Mouse (Mus musculus): ENCODE measurements around the gene Ighmbp2.

The Ighmbp2 gene

GRCm38 (mm10) chr19:3282572-3283467 is at the start of gene Ighmbp2, which contains the start of gene Mrpl21:
Gene Ighmbp2, minus strand, starts transcription at chr19:3283017.
Gene Mrpl21, plus strand, starts transcription at chr19:3282901.
- DNase-seq: peak; percentile 82

GRCm38 (mm10) chr19:3326479-3327047 is 43.7 kb upstream of the Ighmbp2 start:
- DNase-seq: no peak

- DNase-seq: no peak
These were observed 43.1 kb upstream of the Ighmbp2 start for GRCm38 (mm10) chr19:3325771-3326478.

- peak; percentile 96 for DNase-seq
These were observed 42.3 kb upstream of the Ighmbp2 start for GRCm38 (mm10) chr19:3324931-3325711.

- DNase-seq: peak; percentile 22
These were observed 41.5 kb upstream of the Ighmbp2 start for GRCm38 (mm10) chr19:3324271-3324811.

- DNase-seq: peak; percentile 69
These were observed 41.0 kb upstream of the Ighmbp2 start for GRCm38 (mm10) chr19:3323753-3324270.

- peak; percentile 97 for DNase-seq
These were observed 40.4 kb upstream of the Ighmbp2 start for GRCm38 (mm10) chr19:3323201-3323621.

GRCm38 (mm10) chr19:3322261-3322969 is 39.6 kb upstream of the Ighmbp2 start, which contains the start of gene Cpt1a:
Gene Cpt1a, plus strand, starts transcription at chr19:3322334.
- DNase-seq: peak; percentile 74

- DNase-seq: peak; percentile 56
These were observed 38.8 kb upstream of the Ighmbp2 start for GRCm38 (mm10) chr19:3321617-3322016.

- no peak for DNase-seq
These were observed 38.0 kb upstream of the Ighmbp2 start for GRCm38 (mm10) chr19:3320801-3321200.

GRCm38 (mm10) chr19:3320086-3320485 is 37.3 kb upstream of the Ighmbp2 start:
- no peak for DNase-seq

GRCm38 (mm10) chr19:3319341-3319740 is 36.5 kb upstream of the Ighmbp2 start:
- DNase-seq: no peak

- DNase-seq: no peak
These were observed 24.5 kb upstream of the Ighmbp2 start for GRCm38 (mm10) chr19:3307175-3307949.

GRCm38 (mm10) chr19:3304017-3304416 is 21.2 kb upstream of the Ighmbp2 start:
- DNase-seq: no peak

- no peak for DNase-seq
These were observed 15.0 kb upstream of the Ighmbp2 start for GRCm38 (mm10) chr19:3297775-3298174.

GRCm38 (mm10) chr19:3297034-3297433 is 14.2 kb upstream of the Ighmbp2 start:
- DNase-seq: no peak

- no peak for DNase-seq
These were observed 12.4 kb upstream of the Ighmbp2 start for GRCm38 (mm10) chr19:3295245-3295644.

- no peak for DNase-seq
These were observed 10.2 kb upstream of the Ighmbp2 start for GRCm38 (mm10) chr19:3292993-3293392.

GRCm38 (mm10) chr19:3292028-3292427 is 9.2 kb upstream of the Ighmbp2 start:
- DNase-seq: peak; percentile 54

- no peak for DNase-seq
These were observed 6.2 kb upstream of the Ighmbp2 start for GRCm38 (mm10) chr19:3289006-3289405.

Data from liver (tissue).